31 mouse cellular contexts compared by ENCODE assay signal in the genomic region with DNA sequence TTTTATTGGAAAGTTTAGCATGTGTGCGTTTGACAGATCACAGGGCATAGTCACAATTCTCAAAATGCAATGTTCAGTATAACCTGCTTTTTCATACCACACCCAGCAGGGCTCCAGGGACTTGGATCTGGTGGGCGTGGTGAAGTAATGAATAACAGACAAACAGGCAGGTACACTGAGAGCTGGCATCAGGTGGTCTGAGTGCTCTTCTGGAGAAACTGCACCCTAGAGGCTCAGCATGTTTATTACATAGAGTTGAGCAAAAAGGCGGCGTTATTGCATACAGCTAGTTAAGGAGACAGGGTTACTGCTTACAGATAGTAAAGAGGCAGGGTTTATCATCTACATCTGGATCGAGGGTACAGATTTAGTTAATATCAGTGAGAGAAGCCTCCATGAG. TPM values are rescaled to one million over a fixed set of nuclear protein-coding genes. Genes with fewer than 3 reads are reported as not detected.
A peak's percentile ranks its signal among the peaks of the same experiment; 100 is the strongest.
DNase-seq lines count a peak whose midpoint lies in the region; ATAC-seq lines count a peak whose summit lies in the region.
"Had no signal": no experiment of that assay in that cellular context is flagged by ENCODE, and none has a peak within 500 bp of the region (broad histone marks: within the 10 kb centered on the region; RNA-seq: fewer than 3 reads in every experiment).

No protein-coding gene starts in this region.

- peak; percentile 43; the same call in 1 of the 2 replicates for ATAC-seq in common myeloid progenitor, adult 5-6 weeks (replicated peaks; ENCODE audit: low read depth, poor library complexity, severe bottlenecking)
- peak; percentile 38 for ATAC-seq in liver, embryonic 12.5 days
- peak; percentile 79 for ATAC-seq in megakaryocyte-erythroid progenitor cell, adult 5-6 weeks (replicated peaks; ENCODE audit: low FRiP score, low TSS enrichment, poor library complexity, severe bottlenecking)
- ATAC-seq: activated CD4-positive, CD25-positive, alpha-beta regulatory T cell, adult 4 months; forebrain, embryonic 15.5 days; inflammation-experienced regulatory T-cells, adult 6 months; midbrain, embryonic 15.5 days; Patski had no signal

- WGBS in liver, embryonic 12.5 days (ENCODE audit: insufficient replicate concordance), result 60% methylated on average over 5 of the region's 5 CpGs

- H3K36me3 ChIP-seq in liver, embryonic 12.5 days, result no peaks in the 10 kb centered on the region
- H3K36me3 ChIP-seq: forebrain, embryonic 15.5 days; hindbrain, embryonic 12.5 days; kidney, embryonic 15.5 days; limb, embryonic 15.5 days; midbrain, embryonic 15.5 days had no signal

- peak overlapping the region; percentile 28 for H3K4me2 ChIP-seq in liver, embryonic 12.5 days
- H3K4me2 ChIP-seq: forebrain, embryonic 15.5 days; hindbrain, embryonic 12.5 days; kidney, embryonic 15.5 days; limb, embryonic 15.5 days; midbrain, embryonic 15.5 days had no signal

- H3K9ac ChIP-seq in liver, embryonic 12.5 days, result no peak overlapping the region
- H3K9ac ChIP-seq: forebrain, embryonic 15.5 days; hindbrain, embryonic 12.5 days; kidney, embryonic 15.5 days; limb, embryonic 15.5 days; midbrain, embryonic 15.5 days had no signal

- H3K9me3 ChIP-seq in liver, embryonic 12.5 days (replicated peaks), result no peaks in the 10 kb centered on the region
- H3K9me3 ChIP-seq: forebrain, embryonic 15.5 days; hindbrain, embryonic 12.5 days; kidney, embryonic 15.5 days; limb, embryonic 15.5 days; megakaryocyte, embryonic 14.5 days; midbrain, embryonic 15.5 days had no signal

- H3K4me3 ChIP-seq in liver, embryonic 12.5 days, result no peak overlapping the region
- H3K4me3 ChIP-seq: erythroblast, embryonic 14.5 days; forebrain, embryonic 15.5 days; hindbrain, embryonic 12.5 days; kidney, embryonic 15.5 days; limb, embryonic 15.5 days; megakaryocyte, embryonic 14.5 days; midbrain, embryonic 15.5 days had no signal

- intact Hi-C loops in heart, postnatal 14 days (cut with DNase I), result no loop called here

- peak; percentile 41 for DNase-seq in c-Kit-positive CD71-positive TER-119-negative erythroid progenitor cells, embryonic 14.5 days (ENCODE audit: low read depth)
- no peak for DNase-seq in layer of hippocampus, postnatal 25 days (ENCODE audit: extremely low spot score in 1 of 2, low spot score in 1 of 2)
- DNase-seq in heart, postnatal 14 days, result no peak
- no peak for DNase-seq in frontal cortex, postnatal 10 days (ENCODE audit: low spot score in 2 of 2)
- DNase-seq: adrenal gland, postnatal 10 days; cerebellum, adult 11 months; cerebellum, postnatal 10 days; embryo, embryonic 11 days; gastrocnemius, postnatal 25 days; layer of hippocampus, postnatal 36 days; lung, postnatal 10 days had no signal

- no peak overlapping the region for H3K27ac ChIP-seq in liver, embryonic 12.5 days
- H3K27ac ChIP-seq: forebrain, embryonic 15.5 days; hindbrain, embryonic 12.5 days; kidney, embryonic 15.5 days; limb, embryonic 15.5 days; midbrain, embryonic 15.5 days had no signal

- peaks cover 21% of the 10 kb centered on the region for H3K4me1 ChIP-seq in liver, embryonic 12.5 days
- H3K4me1 ChIP-seq: forebrain, embryonic 15.5 days; hindbrain, embryonic 12.5 days; kidney, embryonic 15.5 days; limb, embryonic 15.5 days; megakaryocyte, embryonic 14.5 days; midbrain, embryonic 15.5 days had no signal

- H3K27me3 ChIP-seq in liver, embryonic 12.5 days (replicated peaks), result no peaks in the 10 kb centered on the region
- H3K27me3 ChIP-seq: forebrain, embryonic 15.5 days; hindbrain, embryonic 12.5 days; kidney, embryonic 15.5 days; limb, embryonic 15.5 days; midbrain, embryonic 15.5 days had no signal

RNA-seq across cellular contexts. Expression of gene Tppp, which starts 18.9 kb away (rescaled TPM):
- total RNA-seq in common myeloid progenitor, adult 5-6 weeks (2017), result not detected in 2 replicates
- polyA plus RNA-seq in liver, embryonic 12.5 days (2016; fragmentation: Nextera tagmentation; extraction: Ambion mirVana), result 0.32 and 0.39 TPM in 2 replicates
- 0.63 and 5.7 TPM in 2 replicates for total RNA-seq in megakaryocyte-erythroid progenitor cell, adult 5-6 weeks (2014; fragmentation: Nextera tagmentation)
- 0.15 and 0.66 TPM in 2 replicates for total RNA-seq in megakaryocyte-erythroid progenitor cell, adult 5-6 weeks (2017)
- total RNA-seq in layer of hippocampus, postnatal 25 days (2021), result 100 to 1,000 TPM; 297 to 312 TPM
- 10 to 100 TPM; 17.2 to 24.1 TPM for total RNA-seq in heart, postnatal 14 days (2021)
- polyA plus RNA-seq: erythroblast, embryonic 14.5 days had no signal

RNA-seq across cellular contexts. Expression of gene Zdhhc11, which starts 26.7 kb away (rescaled TPM):
- not detected in 2 replicates for total RNA-seq in common myeloid progenitor, adult 5-6 weeks (2017)
- polyA plus RNA-seq in liver, embryonic 12.5 days (2016; fragmentation: Nextera tagmentation; extraction: Ambion mirVana), result not detected in 2 replicates
- not detected in 2 replicates for total RNA-seq in megakaryocyte-erythroid progenitor cell, adult 5-6 weeks (2014; fragmentation: Nextera tagmentation)
- not detected in 2 replicates for total RNA-seq in megakaryocyte-erythroid progenitor cell, adult 5-6 weeks (2017)
- total RNA-seq in layer of hippocampus, postnatal 25 days (2021), result not detected
- total RNA-seq in heart, postnatal 14 days (2021), result not detected
- total RNA-seq: adrenal gland, postnatal 10 days; gastrocnemius, postnatal 25 days; layer of hippocampus, adult 18-20 months; layer of hippocampus, postnatal 36 days; left cerebral cortex, postnatal 36 days; neutrophil, adult 5-6 weeks had no signal
- polyA plus RNA-seq: activated CD4-positive, CD25-positive, alpha-beta regulatory T cell, adult 4 months; erythroblast, embryonic 14.5 days; forebrain, embryonic 15.5 days; heart, postnatal 0 days; hindbrain, embryonic 12.5 days; inflammation-experienced regulatory T-cells, adult 6 months; kidney, embryonic 15.5 days; limb, embryonic 15.5 days; midbrain, embryonic 15.5 days; Patski; stomach, embryonic 16.5 days; thymus, postnatal 0 days; urinary bladder, adult 2 months had no signal

RNA-seq across cellular contexts. Expression of gene Brd9, which starts 52.7 kb away (rescaled TPM):
- total RNA-seq in common myeloid progenitor, adult 5-6 weeks (2017), result 71.1 and 113 TPM in 2 replicates
- 19.9 and 20.2 TPM in 2 replicates for polyA plus RNA-seq in liver, embryonic 12.5 days (2016; fragmentation: Nextera tagmentation; extraction: Ambion mirVana)
- 27.7 and 39.5 TPM in 2 replicates for total RNA-seq in megakaryocyte-erythroid progenitor cell, adult 5-6 weeks (2014; fragmentation: Nextera tagmentation)
- 63.8 and 65.3 TPM in 2 replicates for total RNA-seq in megakaryocyte-erythroid progenitor cell, adult 5-6 weeks (2017)
- total RNA-seq in layer of hippocampus, postnatal 25 days (2021), result 100 to 1,000 TPM in 1 of 2 experiments, 10 to 100 TPM in 1; 93.1 to 126 TPM
- total RNA-seq in heart, postnatal 14 days (2021), result 10 to 100 TPM; 23.3 to 24.8 TPM

RNA-seq across cellular contexts. Expression of gene Trip13, which starts 52.7 kb away (rescaled TPM):
- 41.1 and 42.8 TPM in 2 replicates for total RNA-seq in common myeloid progenitor, adult 5-6 weeks (2017)
- 37.6 and 38.6 TPM in 2 replicates for polyA plus RNA-seq in liver, embryonic 12.5 days (2016; fragmentation: Nextera tagmentation; extraction: Ambion mirVana)
- total RNA-seq in megakaryocyte-erythroid progenitor cell, adult 5-6 weeks (2014; fragmentation: Nextera tagmentation), result 37.5 and 52.5 TPM in 2 replicates
- total RNA-seq in megakaryocyte-erythroid progenitor cell, adult 5-6 weeks (2017), result 46.2 and 52.3 TPM in 2 replicates
- total RNA-seq in layer of hippocampus, postnatal 25 days (2021), result under 1 TPM; 0.42 to 0.49 TPM
- 1 to 10 TPM in 1 of 2 experiments, under 1 TPM in 1; 0.62 to 1.4 TPM for total RNA-seq in heart, postnatal 14 days (2021)

Comparison
In these comparisons a context has a peak if more than half of its experiments do, and no peak if none do; other contexts are left out.
1. RNA of gene Tppp, which starts 18.9 kb away (total RNA-seq): 297 to 312 TPM in layer of hippocampus, postnatal 25 days; 17.2 to 24.1 TPM in heart, postnatal 14 days, 0.15 to 5.7 TPM in megakaryocyte-erythroid progenitor cell, adult 5-6 weeks and not detected in common myeloid progenitor, adult 5-6 weeks; every median in the first group is over 10 times any median in the second.
2. Peak in every context shown above with its lines, with median percentiles within 50 percentile points of each other: ATAC-seq.